Mouse (Mus musculus) retina, adult 2 months (tissue): ENCODE results near the gene Gm29049.
"Not testable (repeated sequence)": the region's sequence is repeated elsewhere in the genome, so short reads cannot be mapped to it uniquely, and the experiment has no call there.

Experiments
- DNase-seq: peaks from one replicate; pipeline ENCODE4 v3.0.0-alpha.2; 2012; ENCODE audit warnings: low read depth, low spot score

The Gm29049 gene

DNA sequence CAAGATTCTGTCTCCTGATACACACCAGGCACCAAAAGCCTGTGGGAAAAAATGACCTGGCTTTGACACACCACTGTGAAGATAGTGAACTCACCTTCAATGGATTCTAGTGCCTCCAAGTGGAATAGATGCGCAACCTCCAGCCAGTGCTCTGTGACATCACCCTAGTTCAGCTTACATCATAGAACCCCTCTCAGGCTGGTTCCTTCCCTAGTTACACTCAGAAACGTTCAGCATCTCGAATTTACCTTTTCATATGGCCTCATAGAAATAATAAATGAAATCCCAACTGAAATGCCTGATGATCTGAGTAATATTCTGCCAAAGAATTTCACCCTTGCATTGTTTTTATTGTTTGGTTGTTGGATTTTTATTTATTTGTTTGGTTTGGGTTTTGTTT is at the start of gene Gm29049:
TSS of gene Gm29049 (minus strand) at position 101 of the 400 bp plus-strand sequence.
- not testable (repeated sequence) for DNase-seq
